Mouse (Mus musculus) cerebellum, adult (tissue): Measurements from ENCODE around the gene Rfc5.
"Not testable (repeated sequence)": the region's sequence is repeated elsewhere in the genome, so short reads cannot be mapped to it uniquely, and the experiment has no call there.

ENCODE experiments used
- ATAC-seq: cut with Nextera tagmentation; 2 replicates; pipeline ENCODE4 v1.9.2; 2017; ENCODE audit warnings: mild to moderate bottlenecking, moderate library complexity, mixed read lengths; ENCODE audit not compliant: insufficient number of reproducible peaks, low FRiP score, low TSS enrichment

Gene Rfc5

GRCm38 (mm10) chr5:117388877-117389276 is at the start of gene Rfc5:
TSS of gene Rfc5 (minus strand) at chr5:117389047.
- peak; percentile 96 for ATAC-seq

GRCm38 (mm10) chr5:117433501-117433900 is 44.7 kb upstream of the Rfc5 start:
- ATAC-seq = not testable (repeated sequence)

GRCm38 (mm10) chr5:117417442-117417841 is 28.6 kb upstream of the Rfc5 start:
- no peak for ATAC-seq

- no peak for ATAC-seq
Observed at GRCm38 (mm10) chr5:117415011-117415912, 26.4 kb upstream of the Rfc5 start.

- ATAC-seq = no peak
Observed at GRCm38 (mm10) chr5:117414611-117415010, 25.8 kb upstream of the Rfc5 start.

GRCm38 (mm10) chr5:117413507-117414501 is 25.0 kb upstream of the Rfc5 start, which contains the start of gene Ksr2:
TSS of gene Ksr2 (plus strand) at chr5:117414000.
- ATAC-seq = peak; percentile 84

- no peak for ATAC-seq
Observed at GRCm38 (mm10) chr5:117409369-117409768, 20.5 kb upstream of the Rfc5 start.

GRCm38 (mm10) chr5:117408216-117408615 is 19.4 kb upstream of the Rfc5 start:
- no peak for ATAC-seq

GRCm38 (mm10) chr5:117404671-117405070 is 15.8 kb upstream of the Rfc5 start:
- ATAC-seq = not testable (repeated sequence)

GRCm38 (mm10) chr5:117403609-117404008 is 14.8 kb upstream of the Rfc5 start:
- ATAC-seq = no peak

GRCm38 (mm10) chr5:117399281-117399680 is 10.4 kb upstream of the Rfc5 start:
- no peak for ATAC-seq

- ATAC-seq = no peak
Observed at GRCm38 (mm10) chr5:117398007-117398550, 9.2 kb upstream of the Rfc5 start.

- ATAC-seq = no peak
Observed at GRCm38 (mm10) chr5:117397371-117397770, 8.5 kb upstream of the Rfc5 start.

- no peak for ATAC-seq
Observed at GRCm38 (mm10) chr5:117396596-117397014, 7.8 kb upstream of the Rfc5 start.

GRCm38 (mm10) chr5:117395834-117396233 is 7.0 kb upstream of the Rfc5 start:
- ATAC-seq = no peak

GRCm38 (mm10) chr5:117390895-117391294 is 2.0 kb upstream of the Rfc5 start:
- ATAC-seq = no peak

- ATAC-seq = 0 out of 2 replicates have a peak, but pooled peaks have one; percentile 50
Observed at GRCm38 (mm10) chr5:117388296-117388751, 523 bp downstream of the Rfc5 start.

- no peak for ATAC-seq
Observed at GRCm38 (mm10) chr5:117383198-117383597, 5.6 kb downstream of the Rfc5 start.

- ATAC-seq = no peak
Observed at GRCm38 (mm10) chr5:117381785-117382184, 7.1 kb downstream of the Rfc5 start.

- ATAC-seq = no peak
Observed at GRCm38 (mm10) chr5:117380199-117380598, 8.6 kb downstream of the Rfc5 start.
